Mouse (Mus musculus) left cerebral cortex, adult 2 months (tissue): ENCODE data around the gene Ltbp2. TPM values are rescaled to one million over a fixed set of nuclear protein-coding genes. Genes with fewer than 3 reads are reported as not detected.

Source experiments
- DNase-seq, 2 experiments: peaks; one replicate each; pipeline ENCODE4 v3.0.0; 2021 to 2022; ENCODE audit warnings: low spot score in 2 of 2, mixed read lengths in 1 of 2; ENCODE audit errors: extremely low spot score in 1 of 2
- H3K27ac ChIP-seq: fragments of 200-600 bp; 2 replicates; pipeline ENCODE4 v1.8.1; 2022
- H3K4me3 ChIP-seq: fragments of 200-600 bp; 2 replicates; pipeline ENCODE4 v1.8.1; 2022
- CTCF ChIP-seq: fragments of 200-600 bp; IDR thresholded peaks from 2 replicates; pipeline ENCODE4 v1.8.1; 2022; ENCODE audit warnings: antibody characterized with exemption, mild to moderate bottlenecking, moderate library complexity
- intact Hi-C: fragments of 180-260 bp; cut with DNase I; formaldehyde crosslinking; loops from one replicate; pipeline ENCODE4 v1.15.1; 2025
- total RNA-seq, 2 experiments: library from RNA; stranded (reverse); gene quantifications; 2 replicates each; pipeline ENCODE4 v1.2.3; 2021

Gene Ltbp2
- total RNA-seq, 2 experiments from 2014 or later, result 0.45 to 0.94 TPM

- Histone ChIP-seq H3K4me3 (no peak overlapping the region), H3K27ac (no peak overlapping the region)
- intact Hi-C loops, result no loop called here
- no peak for DNase-seq
- no peak for TF ChIP-seq CTCF
Measured at GRCm38 (mm10) chr12:84807351-84807750, 69.0 kb downstream of the Ltbp2 start.

- DNase-seq, result no peak
- no peak overlapping the region for H3K27ac ChIP-seq
- intact Hi-C loops, result no loop called here
- H3K4me3 ChIP-seq, result no peak overlapping the region
- no peak for TF ChIP-seq CTCF
Measured at GRCm38 (mm10) chr12:84806726-84807125, 69.6 kb downstream of the Ltbp2 start.

- no peak overlapping the region for H3K4me3 ChIP-seq
- intact Hi-C loops, result no loop called here
- TF ChIP-seq CTCF, result no peak
Measured at GRCm38 (mm10) chr12:84806010-84806409, 70.3 kb downstream of the Ltbp2 start.

GRCm38 (mm10) chr12:84805228-84805842, 71.0 kb downstream of the Ltbp2 start:
- DNase-seq, result no peak
- H3K27ac ChIP-seq, result no peak overlapping the region
- TF ChIP-seq CTCF, result no peak
- no peak overlapping the region for H3K4me3 ChIP-seq
- intact Hi-C loops, result no loop called here

More at GRCm38 (mm10) chr12:84806010-84806409, 70.3 kb downstream of the Ltbp2 start:
- H3K27ac ChIP-seq, result no peak overlapping the region
- no peak for DNase-seq

- DNase-seq, result no peak
- no peak for TF ChIP-seq CTCF
- intact Hi-C loops, result no loop called here
- Histone ChIP-seq H3K4me3 (no peak overlapping the region), H3K27ac (no peak overlapping the region)
Measured at GRCm38 (mm10) chr12:84802625-84803024, 73.7 kb downstream of the Ltbp2 start.

GRCm38 (mm10) chr12:84801532-84802110, 74.7 kb downstream of the Ltbp2 start:
- no peak for TF ChIP-seq CTCF
- no peak overlapping the region for H3K27ac ChIP-seq
- intact Hi-C loops, result no loop called here
- DNase-seq, result no peak
- H3K4me3 ChIP-seq, result no peak overlapping the region

- Histone ChIP-seq H3K4me3 (no peak overlapping the region), H3K27ac (no peak overlapping the region)
- no peak for TF ChIP-seq CTCF
- no peak for DNase-seq
- intact Hi-C loops, result no loop called here
Measured at GRCm38 (mm10) chr12:84800419-84800818, 75.9 kb downstream of the Ltbp2 start.

- DNase-seq, result no peak
- TF ChIP-seq CTCF, result no peak
- intact Hi-C loops, result no loop called here
- Histone ChIP-seq H3K27ac (no peak overlapping the region), H3K4me3 (no peak overlapping the region)
Measured at GRCm38 (mm10) chr12:84799086-84799485, 77.2 kb downstream of the Ltbp2 start.

- TF ChIP-seq CTCF, result no peak
- no peak for DNase-seq
- H3K4me3 ChIP-seq, result no peak overlapping the region
- intact Hi-C loops, result no loop called here
- no peak overlapping the region for H3K27ac ChIP-seq
Measured at GRCm38 (mm10) chr12:84794647-84795046, 81.7 kb downstream of the Ltbp2 start.

GRCm38 (mm10) chr12:84792629-84793028, 83.7 kb downstream of the Ltbp2 start:
- TF ChIP-seq CTCF, result no peak
- intact Hi-C loops, result no loop called here
- no peak overlapping the region for H3K27ac ChIP-seq

GRCm38 (mm10) chr12:84790853-84791252, 85.5 kb downstream of the Ltbp2 start:
- Histone ChIP-seq H3K27ac (no peak overlapping the region), H3K4me3 (no peak overlapping the region)
- intact Hi-C loops, result no loop called here
- no peak for DNase-seq
- no peak for TF ChIP-seq CTCF

More at GRCm38 (mm10) chr12:84792629-84793028, 83.7 kb downstream of the Ltbp2 start:
- no peak for DNase-seq
- H3K4me3 ChIP-seq, result no peak overlapping the region

GRCm38 (mm10) chr12:84786091-84786490, 90.2 kb downstream of the Ltbp2 start:
- no peak for DNase-seq
- H3K27ac ChIP-seq, result no peak overlapping the region
- no peak overlapping the region for H3K4me3 ChIP-seq
- TF ChIP-seq CTCF, result no peak
- intact Hi-C loops, result loop anchor here (10.0 kb wide), 1 partner anchor 259 kb away; no protein-coding TSS in a partner anchor
